Mouse (Mus musculus) megakaryocyte, adult 5-6 weeks (primary cell): Measurements from ENCODE around the gene Tex10. TPM values are rescaled to one million over a fixed set of nuclear protein-coding genes. Genes with fewer than 3 reads are reported as not detected.
"Not testable (repeated sequence)": the region's sequence is repeated elsewhere in the genome, so short reads cannot be mapped to it uniquely, and the experiment has no call there.

Source experiments
- ATAC-seq: 2 replicates; pipeline ENCODE4 v1.8.0; 2016; ENCODE audit warnings: mild to moderate bottlenecking, inconsistent platforms; ENCODE audit not compliant: poor library complexity, severe bottlenecking
- total RNA-seq, 2 experiments: library from RNA; stranded (forward) in 1 of 2; stranded (reverse) in 1 of 2; fragments of 153-499, 151-499 nt in 1 of 2; fragments of 221-1000, 200-1000 nt in 1 of 2; gene quantifications; 2 replicates each; pipeline versions ENCODE4 v1.2.3 to v1.2.4; 2015 to 2017

The Tex10 gene
- total RNA-seq, 2 experiments from 2014 or later, result 37.2 to 40.7 TPM

- not testable (repeated sequence) for ATAC-seq
Measured at GRCm38 (mm10) chr4:48405724-48406491, 67.4 kb downstream of the Tex10 start.

- no peak for ATAC-seq
Measured at GRCm38 (mm10) chr4:48403066-48403640, 70.1 kb downstream of the Tex10 start.

- no peak for ATAC-seq
Measured at GRCm38 (mm10) chr4:48396949-48397348, 76.3 kb downstream of the Tex10 start.

GRCm38 (mm10) chr4:48382506-48382905 lies 90.8 kb downstream of the Tex10 start:
- ATAC-seq, result no peak

GRCm38 (mm10) chr4:48380940-48381339 lies 92.3 kb downstream of the Tex10 start:
- ATAC-seq, result no peak

Other genes with a start within 250 kb of the Tex10 start
- gene Erp44, start 193.9 kb downstream of the Tex10 start, total RNA-seq (2015), result 77.7 and 87.1 TPM in 2 replicates
- 75.8 and 80.7 TPM in 2 replicates for gene Erp44, start 193.9 kb downstream of the Tex10 start, total RNA-seq (2017)
- 4.0 TPM in 2 replicates for gene Invs, start 193.7 kb downstream of the Tex10 start, total RNA-seq (2015)
- 4.0 and 4.4 TPM in 2 replicates for gene Invs, start 193.7 kb downstream of the Tex10 start, total RNA-seq (2017)
- 22.9 and 31.8 TPM in 2 replicates for gene Msantd3, start 66.5 kb upstream of the Tex10 start, total RNA-seq (2015)
- gene Msantd3, start 66.5 kb upstream of the Tex10 start, total RNA-seq (2017), result 32.1 and 37.4 TPM in 2 replicates
- gene Tmeff1, start 111.7 kb upstream of the Tex10 start, total RNA-seq (2015), result 0.09 and 0.41 TPM in 2 replicates
- gene Tmeff1, start 111.7 kb upstream of the Tex10 start, total RNA-seq (2017), result 0.37 and 0.40 TPM in 2 replicates
- not detected in 2 replicates for gene Cavin4, start 190.1 kb upstream of the Tex10 start, total RNA-seq (2015)
- not detected in 2 replicates for gene Cavin4, start 190.1 kb upstream of the Tex10 start, total RNA-seq (2017)